Mouse (Mus musculus) stomach, postnatal 0 days (tissue): ENCODE results near the gene Catsperg1.

ENCODE experiments used
- CTCF ChIP-seq: IDR thresholded peaks from 2 replicates; pipeline ENCODE4 v1.5.1; 2016; ENCODE audit warnings: antibody characterized with exemption, low read depth, mild to moderate bottlenecking, moderate library complexity
- EP300 ChIP-seq: optimal IDR thresholded peaks from 2 replicates; pipeline ENCODE3; 2016; ENCODE audit warnings: antibody characterized with exemption

GRCm38 (mm10) chr7:29144006-29144405 is 69.8 kb downstream of the Catsperg1 start:
- TF ChIP-seq CTCF: no peak
- no peak for TF ChIP-seq EP300
